In genomic region chr12:100575739-100576138, GRCm38 (mm10) we compare ENCODE assay signal across 21 mouse cellular contexts. TPM values are rescaled to one million over a fixed set of nuclear protein-coding genes. Genes with fewer than 3 reads are reported as not detected.
DNase-seq lines count a peak whose midpoint lies in the region; ATAC-seq and TF ChIP-seq lines count a peak whose summit lies in the region.
"Had no signal": no experiment of that assay in that cellular context is flagged by ENCODE, and none has a peak within 500 bp of the region (broad histone marks: within the 10 kb centered on the region; RNA-seq: fewer than 3 reads in every experiment).

No protein-coding gene starts in this region.

- no peaks in the 10 kb centered on the region for H3K4me1 ChIP-seq in liver, postnatal 0 days (ENCODE audit: insufficient read depth)
- H3K4me1 ChIP-seq in CH12.LX (ENCODE audit: control insufficient read depth in 1 of 2, insufficient read depth in 2 of 2) = peaks cover 0 to 10% of the 10 kb centered on the region in 2 experiments; a peak in 2 of 4 replicates
- H3K4me1 ChIP-seq: limb, embryonic 13.5 days; liver, embryonic 15.5 days had no signal

- 96% methylated on average over 3 of the region's 3 CpGs for WGBS in liver, postnatal 0 days (ENCODE audit: insufficient replicate concordance)

- H3K79me2 ChIP-seq in CH12.LX (replicated peaks; ENCODE audit: control insufficient read depth, extremely low read depth, insufficient read depth, poor library complexity, severe bottlenecking) = no peaks in the 10 kb centered on the region

- peak; percentile 24 for TF ChIP-seq RAD21 in CH12.LX (IDR thresholded peaks at IDR 0.05; ENCODE audit: low read depth, low read length)

- no peak for TF ChIP-seq EP300 in liver, postnatal 0 days (IDR thresholded peaks at IDR 0.05; ENCODE audit: low read depth)
- no peak for TF ChIP-seq EP300 in CH12.LX (IDR thresholded peaks at IDR 0.05; ENCODE audit: low read length)

- H3K4me3 ChIP-seq in gastrocnemius, adult 2 months = no peak overlapping the region
- no peak overlapping the region for H3K4me3 ChIP-seq in liver, postnatal 0 days (ENCODE audit: low read depth, low read length)
- H3K4me3 ChIP-seq in CH12.LX (replicated peaks in 1 of 3; ENCODE audit: low read depth in 2 of 3, low read length in 2 of 3, poor library complexity in 1 of 3) = no peak overlapping the region
- H3K4me3 ChIP-seq: erythroblast, embryonic 14.5 days; limb, embryonic 13.5 days; liver, embryonic 15.5 days had no signal

- no peak for ATAC-seq in liver, postnatal 0 days
- no peak for ATAC-seq in inflammation-experienced regulatory T-cells, adult 6 months

- no peak overlapping the region for H3K9ac ChIP-seq in liver, postnatal 0 days (replicated peaks)
- H3K9ac ChIP-seq in CH12.LX (ENCODE audit: insufficient read depth, low read depth) = no peak overlapping the region
- H3K9ac ChIP-seq: limb, embryonic 13.5 days; liver, embryonic 15.5 days had no signal

- TF ChIP-seq POLR2A in CH12.LX (IDR thresholded peaks at IDR 0.05; ENCODE audit: low read depth, low read length) = no peak
- TF ChIP-seq POLR2A in brain, embryonic 14.5 days (IDR thresholded peaks at IDR 0.05; ENCODE audit: borderline replicate concordance, extremely low read depth, insufficient read depth, insufficient read length, poor library complexity, severe bottlenecking) = no peak

- no peak overlapping the region for H3K27ac ChIP-seq in gastrocnemius, adult 2 months
- no peak overlapping the region for H3K27ac ChIP-seq in liver, postnatal 0 days (ENCODE audit: low read depth)
- no peak overlapping the region for H3K27ac ChIP-seq in CH12.LX (ENCODE audit: insufficient read depth, low read depth)
- H3K27ac ChIP-seq: limb, embryonic 13.5 days; liver, embryonic 15.5 days had no signal

- intact Hi-C loops in gastrocnemius, adult 2 months (cut with DNase I) = loop anchor here (5.0 kb wide), 1 partner anchor 352 kb away; no protein-coding TSS in a partner anchor
- intact Hi-C loops in gastrocnemius, postnatal 36 days (cut with DNase I) = loop anchor here (5.0 to 10.0 kb wide), 2 partner anchors 147 to 349 kb away; no protein-coding TSS in a partner anchor

- no peaks in the 10 kb centered on the region for H3K9me3 ChIP-seq in liver, postnatal 0 days (ENCODE audit: low read length)
- H3K9me3 ChIP-seq in CH12.LX (replicated peaks; ENCODE audit: low read length) = no peaks in the 10 kb centered on the region
- H3K9me3 ChIP-seq: limb, embryonic 13.5 days; liver, embryonic 15.5 days had no signal

- DNase-seq in gastrocnemius, adult 2 months = no peak
- no peak for DNase-seq in gastrocnemius, postnatal 36 days
- no peak for DNase-seq in liver, postnatal 0 days
- no peak for DNase-seq in liver
- DNase-seq in CH12.LX (ENCODE audit: extremely low read depth) = peak; percentile 3
- DNase-seq in brain, embryonic 14.5 days (ENCODE audit: low read depth) = peak; percentile 18
- no peak for DNase-seq in heart, postnatal 4 days
- DNase-seq: adrenal gland, adult 2 months; cerebellum, adult 11 months; cerebellum, postnatal 36 days; gastrocnemius, postnatal 25 days; layer of hippocampus, adult 9-11 months; lung, postnatal 4 days; right cerebral cortex, postnatal 14 days; thymus, postnatal 25 days had no signal

- H3K27me3 ChIP-seq in liver, postnatal 0 days (ENCODE audit: insufficient read depth, low read length) = no peaks in the 10 kb centered on the region
- H3K27me3 ChIP-seq in CH12.LX (replicated peaks) = no peaks in the 10 kb centered on the region
- H3K27me3 ChIP-seq: limb, embryonic 13.5 days; liver, embryonic 15.5 days had no signal

- peaks cover 6% of the 10 kb centered on the region for H3K36me3 ChIP-seq in liver, postnatal 0 days (replicated peaks; ENCODE audit: insufficient read depth, low read length)
- peaks cover 12 to 41% of the 10 kb centered on the region in 2 experiments for H3K36me3 ChIP-seq in CH12.LX (replicated peaks in 1 of 2; ENCODE audit: control insufficient read depth in 1 of 2, insufficient read depth in 1 of 2, low read length in 1 of 2)
- H3K36me3 ChIP-seq: liver, embryonic 15.5 days had no signal

- in situ Hi-C loops in CH12.LX (cut with MboI; ENCODE audit: low pct_ligation_motif_present, low pct_unique_long_range_greater_than_20kb, low sequenced_read_pairs) = loop anchor here (5.0 kb wide), 1 partner anchor 267 kb away; no protein-coding TSS in a partner anchor

- no peak overlapping the region for H3K4me2 ChIP-seq in liver, postnatal 0 days (ENCODE audit: low read depth, low read length)
- no peak overlapping the region for H3K4me2 ChIP-seq in CH12.LX (ENCODE audit: insufficient read depth, low read depth, poor library complexity, severe bottlenecking)
- H3K4me2 ChIP-seq: heart, embryonic 11.5 days; limb, embryonic 13.5 days; liver, embryonic 15.5 days; midbrain, embryonic 11.5 days had no signal

- peak; percentile 47 for TF ChIP-seq CTCF in gastrocnemius, adult 2 months (IDR thresholded peaks at IDR 0.05)
- TF ChIP-seq CTCF in liver, postnatal 0 days (IDR thresholded peaks at IDR 0.05; ENCODE audit: low read depth) = peak; percentile 41
- peak in 1 of 2 experiments; percentile 32; a peak in 2 of 4 replicates for TF ChIP-seq CTCF in CH12.LX (conservative IDR thresholded peaks at IDR 0.05 in 1 of 2, IDR thresholded peaks at IDR 0.05 in 1 of 2; ENCODE audit: low read depth in 2 of 2, low read length in 2 of 2)
- no peak for TF ChIP-seq CTCF in brain, embryonic 14.5 days (IDR thresholded peaks at IDR 0.05; ENCODE audit: borderline replicate concordance, extremely low read depth, insufficient read depth, insufficient read length)

- dilution Hi-C loops in CH12.LX (cut with MboI; ENCODE audit: extremely low pct_ligation_motif_present, extremely low pct_unique_long_range_greater_than_20kb, low sequenced_read_pairs) = no loop called here

TF ChIP-seq in CH12.LX, 34 proteins besides CTCF, POLR2A, EP300 and RAD21:
- TF ChIP-seq ZKSCAN1 (IDR thresholded peaks at IDR 0.05; ENCODE audit: borderline replicate concordance, low read depth, low read length) (no peak), IRF4 (IDR thresholded peaks at IDR 0.05; ENCODE audit: low read depth, low read length) (no peak), SIN3A (IDR thresholded peaks at IDR 0.05; ENCODE audit: low read length) (no peak), PAX5 (IDR thresholded peaks at IDR 0.05; ENCODE audit: low read length) (no peak), MAZ (IDR thresholded peaks at IDR 0.05; ENCODE audit: low read depth, low read length) (no peak), ETS1 (conservative IDR thresholded peaks at IDR 0.05; ENCODE audit: low read depth, low read length) (no peak), KAT2A (IDR thresholded peaks at IDR 0.05; ENCODE audit: insufficient replicate concordance, low read length) (no peak), JUND (conservative IDR thresholded peaks at IDR 0.05; ENCODE audit: low read depth, low read length) (no peak), RCOR1 (conservative IDR thresholded peaks at IDR 0.05; ENCODE audit: low read depth, low read length) (no peak), BHLHE40 (IDR thresholded peaks at IDR 0.05; ENCODE audit: low read depth, low read length) (no peak), MAFK (IDR thresholded peaks at IDR 0.05; ENCODE audit: insufficient replicate concordance, low read length) (no peak), ZC3H11A (IDR thresholded peaks at IDR 0.05; ENCODE audit: low read depth, low read length) (no peak), GABPA (IDR thresholded peaks at IDR 0.05; ENCODE audit: insufficient replicate concordance, low read depth, low read length) (no peak), HCFC1 (IDR thresholded peaks at IDR 0.05; ENCODE audit: low read depth, low read length) (no peak), UBTF (IDR thresholded peaks at IDR 0.05; ENCODE audit: low read depth, low read length) (no peak), E2F4 (IDR thresholded peaks at IDR 0.05; ENCODE audit: insufficient replicate concordance, low read depth, low read length) (no peak), CHD2 (IDR thresholded peaks at IDR 0.05; ENCODE audit: low read length) (no peak), ZMIZ1 (IDR thresholded peaks at IDR 0.05; ENCODE audit: low read depth, low read length) (no peak)

RNA-seq across cellular contexts. Expression of gene Ttc7b, which starts 55.1 kb away (rescaled TPM):
- 100 to 1,000 TPM; 147 to 160 TPM for total RNA-seq in gastrocnemius, adult 2 months (2021)
- 100 to 1,000 TPM; 138 to 139 TPM for total RNA-seq in gastrocnemius, postnatal 36 days (2021)
- 2.2 and 3.3 TPM in 2 replicates for polyA plus RNA-seq in liver, postnatal 0 days (2015; fragmentation: Nextera tagmentation; extraction: Ambion mirVana)
- total RNA-seq in CH12.LX (2012; rRNA removed) (10.6 and 12.7 TPM in 2 replicates), CH12.LX (2014; rRNA removed) (6.3 and 7.8 TPM in 2 replicates)
- 14.4 and 18.3 TPM in 2 replicates for polyA plus RNA-seq in CH12.LX (2012; ENCODE audit: insufficient read length, low read depth)
- 41.6 and 44.5 TPM in 2 replicates for polyA plus RNA-seq in brain, embryonic 14.5 days (2012; rRNA removed)
- polyA plus RNA-seq in inflammation-experienced regulatory T-cells, adult 6 months (2017; shearing (Covaris generic)) = 1 to 10 TPM; 3.7 to 4.3 (median 3.7) TPM
- total RNA-seq in heart, postnatal 4 days (2021) = 10 to 100 TPM; 75.1 to 77.4 TPM

Comparison
In these comparisons a context has a peak if more than half of its experiments do, and no peak if none do; other contexts are left out.
1. DNase-seq: peak in CH12.LX (single experiment) and brain, embryonic 14.5 days (single experiment); none in gastrocnemius, adult 2 months (single experiment), gastrocnemius, postnatal 36 days (0 of 2), liver, postnatal 0 days (single experiment), liver (single experiment) and heart, postnatal 4 days (single experiment).
2. RNA of gene Ttc7b, which starts 55.1 kb away (total RNA-seq): 147 to 160 TPM in gastrocnemius, adult 2 months, 138 to 139 TPM in gastrocnemius, postnatal 36 days and 75.1 to 77.4 TPM in heart, postnatal 4 days; 6.3 to 12.7 TPM in CH12.LX; every median in the first group is over 4 times any median in the second.